Mouse (Mus musculus): ENCODE results near the gene Psors1c2. TPM values are rescaled to one million over a fixed set of nuclear protein-coding genes. Genes with fewer than 3 reads are reported as not detected.
"Not testable (repeated sequence)": the region's sequence is repeated elsewhere in the genome, so short reads cannot be mapped to it uniquely, and the experiment has no call there.

Gene Psors1c2
- polyA plus RNA-seq, 1 experiment: not detected

DNA sequence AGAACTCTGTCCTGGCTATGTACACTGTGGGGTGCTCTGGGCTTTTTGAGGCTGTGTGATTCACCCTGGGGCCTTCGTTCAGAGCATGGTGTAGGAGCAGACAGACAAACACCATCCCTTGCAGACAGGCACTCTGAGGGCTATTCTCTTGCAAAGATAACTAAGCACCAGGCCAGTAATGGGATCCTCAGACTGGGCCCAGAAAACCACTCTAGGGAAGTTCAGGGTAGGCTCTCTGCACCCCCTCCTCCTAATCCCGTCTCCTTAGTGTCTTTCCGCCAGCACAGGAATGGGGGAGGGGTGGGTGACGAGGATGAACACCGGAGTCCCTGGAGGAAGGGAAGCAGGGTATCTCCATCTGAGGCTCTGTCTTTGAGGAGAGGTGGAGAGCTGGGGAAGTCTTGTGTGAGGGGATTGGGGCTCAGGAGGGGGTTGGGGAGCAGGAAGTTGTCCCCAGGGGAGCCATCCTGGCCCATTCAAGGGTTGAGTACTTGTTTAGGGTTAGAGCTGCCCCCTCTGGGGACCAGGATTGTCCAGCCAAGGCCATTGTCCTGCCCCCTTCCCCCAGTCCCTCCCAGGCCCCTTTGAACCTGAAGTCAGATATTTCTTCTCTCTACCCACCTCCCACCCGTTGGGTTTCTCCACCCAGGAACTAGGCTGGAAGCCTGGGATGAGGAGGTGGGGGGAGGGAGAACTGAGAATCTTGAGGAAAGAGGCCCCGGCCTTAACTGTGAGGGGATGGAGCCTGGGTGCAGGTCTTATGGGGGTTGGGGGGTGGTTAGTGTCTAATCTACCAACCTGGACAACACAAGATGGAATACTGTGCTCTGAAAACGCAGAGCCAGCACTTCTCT is 28.1 kb upstream of the Psors1c2 start:
- TF ChIP-seq POLR2A (IDR thresholded peaks at IDR 0.05; ENCODE audit: borderline replicate concordance, low read depth, low read length) (no peak), CTCF (IDR thresholded peaks at IDR 0.05; ENCODE audit: low read depth, low read length) (no peak)
- no peak overlapping the region for H3K27ac ChIP-seq (ENCODE audit: insufficient read depth, low read depth, low read length)
- H3K4me3 ChIP-seq (ENCODE audit: insufficient read depth, low read length): no peak overlapping the region
- H3K4me1 ChIP-seq (ENCODE audit: control insufficient read depth, insufficient read depth, low read length): no peaks in the 10 kb centered on the region

DNA sequence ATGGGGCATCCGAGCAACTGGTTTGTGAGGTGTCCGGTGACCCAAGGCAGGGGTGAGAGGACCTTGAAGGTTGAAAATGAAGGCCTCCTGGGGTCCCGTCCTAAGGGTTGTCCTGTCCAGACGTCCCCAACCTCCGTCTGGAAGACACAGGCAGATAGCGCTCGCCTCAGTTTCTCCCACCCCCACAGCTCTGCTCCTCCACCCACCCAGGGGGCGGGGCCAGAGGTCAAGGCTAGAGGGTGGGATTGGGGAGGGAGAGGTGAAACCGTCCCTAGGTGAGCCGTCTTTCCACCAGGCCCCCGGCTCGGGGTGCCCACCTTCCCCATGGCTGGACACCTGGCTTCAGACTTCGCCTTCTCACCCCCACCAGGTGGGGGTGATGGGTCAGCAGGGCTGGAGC is 27.2 kb upstream of the Psors1c2 start, which contains the start of gene Pou5f1:
Gene Pou5f1, plus strand, starts transcription at position 243 of the 400 bp plus-strand sequence.
- TF ChIP-seq POLR2A (IDR thresholded peaks at IDR 0.05; ENCODE audit: borderline replicate concordance, low read depth, low read length) (no peak), CTCF (IDR thresholded peaks at IDR 0.05; ENCODE audit: low read depth, low read length) (no peak)
- Histone ChIP-seq H3K27ac (ENCODE audit: insufficient read depth, low read depth, low read length) (no peak within 1 kb of the TSS), H3K4me3 (ENCODE audit: insufficient read depth, low read length) (no peak within 1 kb of the TSS), H3K4me1 (ENCODE audit: control insufficient read depth, insufficient read depth, low read length) (no peaks in the 10 kb centered on the region)

DNA sequence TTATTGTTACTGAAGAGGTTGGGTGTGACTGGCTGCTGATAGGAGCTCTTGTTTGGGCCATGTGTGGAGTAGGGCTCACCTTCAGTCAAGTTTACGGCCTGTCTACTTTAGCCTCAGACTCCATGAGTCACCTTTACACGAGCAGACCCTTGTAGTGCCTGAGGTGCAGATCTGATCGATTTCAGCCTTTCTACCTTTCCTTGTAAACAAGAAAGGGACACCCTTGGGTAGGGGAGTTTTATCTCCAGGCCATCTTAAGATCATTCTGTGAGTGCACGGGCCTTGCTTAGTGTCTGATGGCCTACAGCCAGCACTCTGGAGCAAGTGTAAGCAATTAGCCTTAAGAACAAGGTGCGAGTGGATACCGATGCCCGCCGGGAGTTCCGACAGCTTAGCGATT is 26.1 kb upstream of the Psors1c2 start:
- Histone ChIP-seq H3K4me1 (ENCODE audit: control insufficient read depth, insufficient read depth, low read length) (no peaks in the 10 kb centered on the region), H3K27ac (ENCODE audit: insufficient read depth, low read depth, low read length) (no peak overlapping the region), H3K4me3 (ENCODE audit: insufficient read depth, low read length) (no peak overlapping the region)
- TF ChIP-seq CTCF (IDR thresholded peaks at IDR 0.05; ENCODE audit: low read depth, low read length): no peak
- no peak for TF ChIP-seq POLR2A (IDR thresholded peaks at IDR 0.05; ENCODE audit: borderline replicate concordance, low read depth, low read length)

DNA sequence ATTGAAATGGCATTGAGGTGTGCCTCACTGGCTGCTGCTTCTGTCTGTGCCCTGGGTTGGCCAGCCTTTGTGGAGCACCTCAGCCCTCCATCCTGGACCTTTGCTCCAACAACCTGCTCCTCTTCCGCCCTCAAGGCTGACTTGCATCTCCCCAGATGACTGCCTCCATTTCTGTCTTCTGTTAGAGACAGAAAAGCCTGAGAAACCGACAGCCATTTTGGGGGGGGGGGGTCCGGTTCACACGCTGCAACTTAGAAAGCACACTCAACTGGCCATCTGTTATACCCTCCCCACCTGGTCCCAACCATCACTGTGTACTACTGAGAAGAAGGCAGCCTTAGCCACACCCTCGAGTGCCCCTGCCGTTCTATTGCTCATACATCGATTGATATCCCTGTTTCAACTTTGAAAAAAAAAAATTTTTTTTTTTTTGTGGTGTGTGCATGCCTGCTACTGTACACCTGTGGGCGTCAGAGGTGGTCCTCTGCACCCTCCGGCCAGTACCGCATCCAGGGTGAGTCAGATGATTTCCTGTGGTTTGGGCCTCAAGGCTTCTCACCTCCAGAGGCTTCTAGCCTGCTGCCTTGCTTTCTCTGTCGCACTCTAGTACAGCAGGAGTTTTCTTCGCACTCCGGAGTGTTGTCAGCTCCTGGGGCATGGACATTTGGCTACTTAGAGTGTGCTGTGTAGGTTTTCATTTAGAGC is 25.3 kb upstream of the Psors1c2 start:
- TF ChIP-seq CTCF (IDR thresholded peaks at IDR 0.05; ENCODE audit: low read depth, low read length) (no peak), POLR2A (IDR thresholded peaks at IDR 0.05; ENCODE audit: borderline replicate concordance, low read depth, low read length) (no peak)
- Histone ChIP-seq H3K4me1 (ENCODE audit: control insufficient read depth, insufficient read depth, low read length) (no peaks in the 10 kb centered on the region), H3K4me3 (ENCODE audit: insufficient read depth, low read length) (no peak overlapping the region), H3K27ac (ENCODE audit: insufficient read depth, low read depth, low read length) (no peak overlapping the region)

DNA sequence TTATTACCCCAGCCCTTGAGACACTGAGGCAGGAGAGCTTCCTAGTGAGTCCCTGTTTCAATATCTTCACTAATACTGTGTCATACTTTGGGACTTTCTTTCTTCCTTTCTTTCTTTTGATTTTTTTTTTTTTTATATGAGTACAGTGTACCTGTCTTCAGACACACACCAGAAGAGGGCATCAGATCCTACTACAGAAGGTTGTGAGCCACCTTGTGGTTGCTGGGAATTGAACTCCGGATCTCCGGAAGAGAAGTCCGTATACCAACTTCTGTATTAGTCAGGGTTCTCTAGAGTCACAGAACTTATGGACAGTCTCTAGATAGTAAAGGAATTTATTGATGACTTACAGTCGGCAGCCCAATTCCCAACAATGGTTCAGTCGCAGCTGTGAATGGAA is 24.7 kb upstream of the Psors1c2 start:
- not testable (repeated sequence) for H3K4me3 ChIP-seq (ENCODE audit: insufficient read depth, low read length); H3K4me1 ChIP-seq (ENCODE audit: control insufficient read depth, insufficient read depth, low read length); H3K27ac ChIP-seq (ENCODE audit: insufficient read depth, low read depth, low read length)

DNA sequence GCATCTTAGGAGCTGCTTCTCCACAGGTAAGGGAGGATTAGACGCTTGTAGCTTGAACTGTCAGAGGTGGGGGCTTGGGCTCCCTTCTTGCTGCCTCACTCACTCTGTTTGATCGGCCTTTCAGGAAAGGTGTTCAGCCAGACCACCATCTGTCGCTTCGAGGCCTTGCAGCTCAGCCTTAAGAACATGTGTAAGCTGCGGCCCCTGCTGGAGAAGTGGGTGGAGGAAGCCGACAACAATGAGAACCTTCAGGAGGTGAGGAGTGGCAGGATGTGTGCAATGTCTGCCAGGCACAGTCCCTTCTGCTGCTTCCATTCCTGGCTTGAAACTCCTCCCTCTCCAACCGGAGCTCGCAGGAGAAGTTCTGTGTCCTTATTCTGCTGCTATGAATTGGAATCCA is 23.7 kb upstream of the Psors1c2 start:
- TF ChIP-seq POLR2A (IDR thresholded peaks at IDR 0.05; ENCODE audit: borderline replicate concordance, low read depth, low read length): no peak
- no peak for TF ChIP-seq CTCF (IDR thresholded peaks at IDR 0.05; ENCODE audit: low read depth, low read length)
- H3K4me3 ChIP-seq (ENCODE audit: insufficient read depth, low read length): no peak overlapping the region
- no peak overlapping the region for H3K27ac ChIP-seq (ENCODE audit: insufficient read depth, low read depth, low read length)
- H3K4me1 ChIP-seq (ENCODE audit: control insufficient read depth, insufficient read depth, low read length): no peaks in the 10 kb centered on the region

DNA sequence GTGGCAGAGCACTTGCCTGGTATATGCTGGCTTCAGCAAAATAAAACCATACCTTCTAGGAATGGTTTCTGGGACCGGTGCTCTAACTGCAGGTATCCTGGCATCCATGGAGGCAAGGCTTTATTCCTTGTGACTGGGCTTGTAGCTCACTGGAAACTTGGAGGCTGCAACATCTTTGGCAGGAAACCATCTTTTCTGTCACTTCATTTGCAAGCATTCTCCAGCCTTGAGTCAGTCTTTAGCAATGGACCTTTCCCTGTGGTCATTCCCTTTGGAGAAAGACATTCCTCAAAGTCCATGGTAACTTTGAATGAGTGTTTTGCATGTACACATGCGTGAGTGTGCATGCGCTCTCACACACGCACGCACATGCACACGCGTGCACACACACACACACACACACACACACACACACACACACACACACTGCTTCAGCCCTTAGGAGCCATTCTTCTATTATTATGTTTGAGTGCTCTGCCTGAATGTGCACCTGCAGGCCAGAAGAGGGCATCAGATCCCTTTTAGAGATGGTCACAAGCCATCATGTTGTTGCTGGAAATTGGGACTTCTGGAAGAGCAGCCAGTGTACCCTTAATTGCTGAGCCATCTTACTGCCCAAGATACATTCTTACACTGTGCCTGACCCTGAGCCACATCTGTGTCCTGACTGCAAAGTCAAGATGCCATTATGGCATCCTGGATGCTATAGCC is 19.9 kb upstream of the Psors1c2 start:
- peaks cover 7% of the 10 kb centered on the region; the same call in 1 of the 2 replicates for H3K4me1 ChIP-seq (ENCODE audit: control insufficient read depth, insufficient read depth, low read length)
- H3K27ac ChIP-seq (ENCODE audit: insufficient read depth, low read depth, low read length): no peak overlapping the region
- TF ChIP-seq CTCF (IDR thresholded peaks at IDR 0.05; ENCODE audit: low read depth, low read length) (no peak), POLR2A (IDR thresholded peaks at IDR 0.05; ENCODE audit: borderline replicate concordance, low read depth, low read length) (no peak)
- no peak overlapping the region for H3K4me3 ChIP-seq (ENCODE audit: insufficient read depth, low read length)

DNA sequence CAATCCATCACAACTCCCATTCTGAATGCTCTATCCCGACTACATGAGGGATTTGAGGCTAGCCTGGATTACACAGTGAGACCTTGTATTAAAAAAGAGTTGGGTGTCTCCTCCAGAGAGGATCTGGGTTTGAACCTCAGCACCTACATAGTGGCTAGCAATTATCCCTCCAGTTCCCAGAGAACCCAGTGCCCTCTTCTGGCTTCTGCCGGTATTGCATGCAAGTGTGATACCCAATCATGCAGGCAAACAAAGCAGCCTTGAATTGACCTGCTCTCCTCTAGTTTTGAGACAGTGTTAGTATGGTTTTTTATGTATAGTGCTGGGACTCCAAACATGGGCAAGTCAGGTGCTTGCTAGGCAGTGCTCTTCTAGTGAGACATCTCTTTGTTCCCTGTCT is 19.1 kb upstream of the Psors1c2 start:
- no peak overlapping the region for H3K27ac ChIP-seq (ENCODE audit: insufficient read depth, low read depth, low read length)
- no peak for TF ChIP-seq POLR2A (IDR thresholded peaks at IDR 0.05; ENCODE audit: borderline replicate concordance, low read depth, low read length)
- TF ChIP-seq CTCF (IDR thresholded peaks at IDR 0.05; ENCODE audit: low read depth, low read length): no peak; the same call in 1 of the 2 replicates
- no peak overlapping the region for H3K4me3 ChIP-seq (ENCODE audit: insufficient read depth, low read length)
- peaks cover 7% of the 10 kb centered on the region; the same call in 1 of the 2 replicates for H3K4me1 ChIP-seq (ENCODE audit: control insufficient read depth, insufficient read depth, low read length)

DNA sequence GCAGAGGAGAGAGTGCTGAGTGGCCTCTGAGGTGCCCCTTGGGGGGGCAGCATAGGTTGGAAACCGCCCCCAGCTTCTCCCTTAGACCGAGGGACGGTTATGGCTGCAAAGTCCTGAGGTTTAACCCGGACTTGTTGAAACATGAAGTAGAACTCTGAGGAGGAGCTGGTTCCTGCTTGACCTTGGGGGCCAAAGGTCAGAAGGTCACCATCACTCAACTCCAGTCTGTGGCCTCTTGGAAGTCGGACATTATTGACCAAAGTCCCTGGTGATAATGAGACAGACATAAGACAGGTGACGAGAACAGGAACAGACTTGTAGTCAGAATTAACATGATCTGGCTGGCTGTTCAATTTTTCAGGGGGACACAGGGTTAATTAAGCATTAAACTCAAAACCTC is 18.2 kb upstream of the Psors1c2 start:
- Histone ChIP-seq H3K4me1 (ENCODE audit: control insufficient read depth, insufficient read depth, low read length) (peaks cover 9% of the 10 kb centered on the region; the same call in 1 of the 2 replicates), H3K4me3 (ENCODE audit: insufficient read depth, low read length) (no peak overlapping the region), H3K27ac (ENCODE audit: insufficient read depth, low read depth, low read length) (no peak overlapping the region)
- TF ChIP-seq POLR2A (IDR thresholded peaks at IDR 0.05; ENCODE audit: borderline replicate concordance, low read depth, low read length) (no peak), CTCF (IDR thresholded peaks at IDR 0.05; ENCODE audit: low read depth, low read length) (no peak)
